Mouse (Mus musculus): Measurements from ENCODE around the gene Oas1d.
"Not testable (repeated sequence)": the region's sequence is repeated elsewhere in the genome, so short reads cannot be mapped to it uniquely, and the experiment has no call there.

The Oas1d gene

GRCm38 (mm10) chr5:120900666-120901065 is 13.7 kb upstream of the Oas1d start:
- no peak for DNase-seq (ENCODE audit: low read depth, low spot score)

GRCm38 (mm10) chr5:120902056-120902455 is 12.3 kb upstream of the Oas1d start:
- no peak for DNase-seq (ENCODE audit: low read depth, low spot score)

- peak; percentile 9 for DNase-seq (ENCODE audit: low read depth, low spot score)
Measured at GRCm38 (mm10) chr5:120906791-120907733, 7.3 kb upstream of the Oas1d start, which contains the start of gene Oas1a. Gene Oas1a, minus strand, starts transcription at chr5:120907521.

GRCm38 (mm10) chr5:120908196-120908920 is 6.0 kb upstream of the Oas1d start:
- DNase-seq (ENCODE audit: low read depth, low spot score) = no peak

- not testable (repeated sequence) for DNase-seq (ENCODE audit: low read depth, low spot score)
Measured at GRCm38 (mm10) chr5:120919156-120919935, 5.0 kb downstream of the Oas1d start.

GRCm38 (mm10) chr5:120920296-120920695 is 6.0 kb downstream of the Oas1d start:
- no peak for DNase-seq (ENCODE audit: low read depth, low spot score)

DNA sequence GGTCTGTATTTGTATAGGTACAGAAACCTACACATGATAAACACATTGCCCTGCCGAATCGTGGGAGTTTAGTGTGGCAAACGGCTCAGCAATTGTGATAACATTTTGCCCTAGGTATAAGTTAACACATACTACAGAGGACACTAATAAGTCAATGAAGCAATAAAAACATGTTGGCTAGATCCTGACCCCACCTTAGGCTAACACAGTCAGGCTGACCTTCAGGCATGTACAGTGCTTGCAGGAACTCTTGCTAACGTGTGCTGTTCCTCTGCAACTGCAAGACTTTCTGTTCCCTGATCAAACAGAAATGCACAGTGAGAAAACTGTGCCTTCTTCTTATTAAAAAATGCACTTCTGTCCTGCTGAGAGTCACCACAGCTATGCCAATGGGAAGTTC is 9.6 kb downstream of the Oas1d start:
- no peak for DNase-seq (ENCODE audit: low read depth, low spot score)

- not testable (repeated sequence) for DNase-seq (ENCODE audit: low read depth, low spot score)
Measured at GRCm38 (mm10) chr5:120924520-120924919, 10.2 kb downstream of the Oas1d start.

DNA sequence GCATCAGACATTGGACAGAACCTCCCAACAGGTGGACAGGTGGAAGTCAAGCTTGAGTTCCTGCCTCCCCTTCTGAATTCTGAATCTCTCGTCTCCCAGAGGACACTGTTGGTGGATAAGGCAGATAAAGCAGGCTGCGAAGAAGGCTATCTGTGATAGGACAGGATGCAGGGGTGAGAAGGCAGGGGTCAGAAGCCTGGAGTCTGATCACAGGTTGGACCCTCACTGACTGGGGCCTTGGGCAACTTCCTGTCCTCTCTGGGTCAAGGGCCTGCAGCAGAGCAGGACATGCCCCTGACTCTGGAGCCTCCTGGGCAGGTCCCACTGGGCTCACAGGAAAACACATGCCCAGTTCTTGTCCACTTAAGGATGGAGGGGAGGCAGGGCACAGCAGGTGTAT is 12.0 kb downstream of the Oas1d start:
- not testable (repeated sequence) for DNase-seq (ENCODE audit: low read depth, low spot score)

- peak; percentile 24 for DNase-seq (ENCODE audit: low read depth, low spot score)
Measured at GRCm38 (mm10) chr5:120927036-120927435, 12.7 kb downstream of the Oas1d start.

- DNase-seq (ENCODE audit: low read depth, low spot score) = no peak
Measured at GRCm38 (mm10) chr5:120933966-120934365, 19.6 kb downstream of the Oas1d start.

- no peak for DNase-seq (ENCODE audit: low read depth, low spot score)
Measured at GRCm38 (mm10) chr5:120937841-120938240, 23.5 kb downstream of the Oas1d start.

- DNase-seq (ENCODE audit: low read depth, low spot score) = peak; percentile 7
Measured at GRCm38 (mm10) chr5:120938586-120938985, 24.2 kb downstream of the Oas1d start.

DNA sequence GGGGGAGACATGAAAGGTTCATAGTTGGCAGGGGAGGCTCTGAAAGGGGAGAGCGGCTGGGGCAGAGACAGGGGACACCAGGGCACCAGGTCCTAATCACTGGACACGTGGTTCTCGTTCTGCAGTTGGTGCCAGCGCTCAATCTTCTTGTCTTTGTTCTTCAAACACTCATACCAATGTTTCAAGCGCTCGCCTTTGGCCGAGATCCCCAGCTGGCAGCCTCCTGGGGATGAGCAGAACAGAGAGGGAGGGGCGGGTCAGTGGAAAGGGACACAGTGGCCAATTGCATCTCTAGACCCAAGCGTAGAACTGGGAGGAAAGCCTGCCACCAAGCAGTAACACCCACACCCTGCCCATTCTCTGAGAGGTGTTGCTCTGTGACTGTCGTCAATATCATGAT is 27.7 kb downstream of the Oas1d start:
- DNase-seq (ENCODE audit: low read depth, low spot score) = no peak

DNA sequence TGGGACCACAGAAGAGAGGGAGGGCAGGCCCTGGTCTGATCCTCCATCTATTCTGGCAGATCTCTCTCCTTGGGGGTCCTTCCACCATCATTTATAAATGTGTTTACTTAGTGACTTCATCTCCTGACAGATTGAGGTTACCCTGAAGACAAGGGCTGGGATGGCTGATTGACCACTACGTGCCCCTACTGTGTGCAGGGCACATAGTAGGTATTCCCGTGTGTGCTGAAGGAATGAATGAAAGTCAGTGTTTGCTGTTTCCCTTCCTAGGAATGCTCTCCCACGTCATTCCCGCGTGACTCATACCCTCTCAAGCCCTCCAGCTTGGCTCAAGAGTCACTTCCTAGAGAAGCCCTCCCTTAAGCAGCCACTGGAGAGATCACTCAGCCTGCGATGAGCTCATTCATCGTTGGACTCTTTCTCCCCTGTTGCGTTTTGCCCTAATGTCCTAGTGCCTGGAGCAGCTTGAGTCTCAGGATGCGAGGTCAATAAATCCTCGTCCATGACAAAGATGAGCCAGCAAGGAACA is 38.0 kb downstream of the Oas1d start:
- DNase-seq (ENCODE audit: low read depth, low spot score) = no peak

DNA sequence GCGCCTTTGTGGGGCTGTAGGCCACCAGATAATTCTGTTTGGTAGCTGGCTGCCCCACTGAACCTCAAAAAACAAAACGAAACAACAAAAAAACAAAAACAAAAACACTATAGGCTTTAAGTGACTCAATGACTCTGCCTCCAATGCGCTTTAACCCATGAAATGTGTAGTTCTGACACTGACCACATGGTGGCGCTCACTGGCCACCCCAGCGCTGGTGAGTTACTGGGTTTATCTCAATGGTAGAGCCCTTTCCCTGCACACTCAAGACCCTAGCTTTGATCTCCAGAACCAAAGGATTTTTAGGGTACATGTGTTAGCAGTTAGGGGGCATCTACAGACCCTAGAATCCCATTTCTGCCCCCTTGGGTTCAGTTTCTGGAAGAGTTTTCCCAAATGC is 39.6 kb downstream of the Oas1d start:
- peak; percentile 71 for DNase-seq (ENCODE audit: low read depth, low spot score)

GRCm38 (mm10) chr5:120961004-120961403 is 46.7 kb downstream of the Oas1d start:
- DNase-seq (ENCODE audit: low read depth, low spot score) = peak; percentile 24

DNA sequence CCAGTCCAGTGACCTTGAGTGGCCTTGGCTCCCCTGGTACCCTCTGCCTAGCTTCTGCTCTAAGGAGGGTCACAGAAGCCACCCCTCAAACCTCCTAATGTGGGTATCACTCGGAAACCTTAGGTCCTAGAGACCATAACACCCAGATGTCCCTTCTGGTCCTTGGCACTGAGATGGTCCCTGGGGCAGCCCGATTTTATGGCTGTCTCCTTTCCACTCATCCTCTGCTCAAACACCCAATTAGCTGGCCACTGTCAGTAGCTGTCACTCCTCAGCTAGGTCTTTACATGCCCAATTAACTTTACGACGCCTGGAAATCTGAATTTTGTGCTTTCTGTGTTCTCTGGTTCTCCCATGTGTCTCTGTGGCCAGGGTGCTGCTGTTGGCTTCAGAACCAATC is 51.8 kb downstream of the Oas1d start:
- DNase-seq (ENCODE audit: low read depth, low spot score) = no peak

DNA sequence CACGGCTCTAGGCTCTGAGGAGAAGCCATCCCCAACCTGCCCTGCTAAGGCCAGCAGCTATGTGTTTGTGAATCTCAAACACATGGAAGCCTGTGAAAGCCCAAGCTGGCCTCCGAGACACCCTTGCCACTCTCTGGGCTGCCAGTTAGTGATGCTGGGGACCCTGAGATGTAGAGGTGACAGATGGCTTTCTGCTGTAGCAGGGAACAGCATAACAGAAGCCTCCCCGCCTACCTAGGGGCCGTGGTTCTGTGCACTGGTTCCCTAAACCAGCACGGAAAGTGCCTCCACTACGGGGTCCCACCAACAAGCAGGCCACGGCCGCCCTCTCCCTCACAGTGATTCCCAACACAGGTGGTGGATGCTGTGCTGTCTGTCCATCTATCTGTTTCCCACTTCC is 52.6 kb downstream of the Oas1d start:
- DNase-seq (ENCODE audit: low read depth, low spot score) = no peak

- no peak for DNase-seq (ENCODE audit: low read depth, low spot score)
Measured at GRCm38 (mm10) chr5:120967355-120968133, 53.2 kb downstream of the Oas1d start.

- DNase-seq (ENCODE audit: low read depth, low spot score) = no peak
Measured at GRCm38 (mm10) chr5:120968134-120968532, 53.8 kb downstream of the Oas1d start.
